Mouse (Mus musculus): ENCODE results near the gene Zbtb49. TPM values are rescaled to one million over a fixed set of nuclear protein-coding genes. Genes with fewer than 3 reads are reported as not detected.

Gene Zbtb49
- total RNA-seq, 2 experiments from 2014 or later, result 9.6 to 11.3 TPM

Other genes with a start within 250 kb of the Zbtb49 start
- gene Stx18, start 181.7 kb downstream of the Zbtb49 start, total RNA-seq (2021), result 10 to 100 TPM; 34.9 to 37.7 TPM
- 10 to 100 TPM; 43.2 to 53.4 TPM for gene Nsg1, start 60.5 kb downstream of the Zbtb49 start, total RNA-seq (2021)
- 10 to 100 TPM; 20.1 to 23.6 TPM for gene Lyar, start within 50 bp of the Zbtb49 start, total RNA-seq (2021)
- 10 to 100 TPM; 40.8 to 43.0 TPM for gene Tmem128, start 39.7 kb upstream of the Zbtb49 start, total RNA-seq (2021)
- 10 to 100 TPM; 30.6 to 39.5 TPM for gene Otop1, start 55.5 kb upstream of the Zbtb49 start, total RNA-seq (2021)
- not detected for gene Drd5, start 98.9 kb upstream of the Zbtb49 start, total RNA-seq (2021)